Mouse (Mus musculus) bone marrow, adult 2 months (tissue): ENCODE results near the gene Epha8.

Experiments used
- CTCF ChIP-seq: fragments of 200-500 bp; IDR thresholded peaks from 2 replicates; pipeline ENCODE4 v1.5.1; 2011; ENCODE audit warnings: low read length, control low read depth; ENCODE audit not compliant: control insufficient read depth, insufficient read depth
- POLR2A ChIP-seq: fragments of 200-500 bp; IDR thresholded peaks from 2 replicates; pipeline ENCODE4 v1.6.1; 2011; ENCODE audit warnings: low read depth, mild to moderate bottlenecking, control low read depth, low read length, borderline replicate concordance; ENCODE audit not compliant: control insufficient read depth

- TF ChIP-seq POLR2A: no peak
- no peak for TF ChIP-seq CTCF
These were observed 24.3 kb upstream of the Epha8 start for GRCm38 (mm10) chr4:136980921-136981320.
